Mouse (Mus musculus): ENCODE measurements around the gene Creb5. TPM values are rescaled to one million over a fixed set of nuclear protein-coding genes. Genes with fewer than 3 reads are reported as not detected.

The Creb5 gene
- polyA plus RNA-seq, 1 experiment = 4.0 TPM

GRCm38 (mm10) chr6:53469204-53469603, 182.1 kb downstream of the Creb5 start:
- no peaks in the 10 kb centered on the region for H3K4me1 ChIP-seq (ENCODE audit: control insufficient read depth, insufficient read depth, low read length)
- 81% methylated on average over 4 of the region's 4 CpGs for WGBS
- H3K4me3 ChIP-seq (replicated peaks; ENCODE audit: extremely low read depth, low read depth, low read length) = no peak overlapping the region
- DNase-seq = no peak
- TF ChIP-seq POLR2A (IDR thresholded peaks at IDR 0.05; ENCODE audit: borderline replicate concordance, extremely low read depth, low read depth, low read length) (no peak), CTCF (IDR thresholded peaks at IDR 0.05; ENCODE audit: insufficient read depth, low read length) (no peak)

GRCm38 (mm10) chr6:53469703-53470102, 182.6 kb downstream of the Creb5 start:
- no peak for TF ChIP-seq CTCF (IDR thresholded peaks at IDR 0.05; ENCODE audit: insufficient read depth, low read length)
- TF ChIP-seq POLR2A (IDR thresholded peaks at IDR 0.05; ENCODE audit: borderline replicate concordance, extremely low read depth, low read depth, low read length) = no peak

GRCm38 (mm10) chr6:53470559-53470958, 183.5 kb downstream of the Creb5 start:
- no peak overlapping the region for H3K4me3 ChIP-seq (replicated peaks; ENCODE audit: extremely low read depth, low read depth, low read length)
- whole genome bisulfite sequencing = 14% methylated on average over 8 of the region's 8 CpGs
- no peak for TF ChIP-seq CTCF (IDR thresholded peaks at IDR 0.05; ENCODE audit: insufficient read depth, low read length)
- no peak for TF ChIP-seq POLR2A (IDR thresholded peaks at IDR 0.05; ENCODE audit: borderline replicate concordance, extremely low read depth, low read depth, low read length)

More at GRCm38 (mm10) chr6:53469703-53470102, 182.6 kb downstream of the Creb5 start:
- no peak overlapping the region for H3K4me3 ChIP-seq (replicated peaks; ENCODE audit: extremely low read depth, low read depth, low read length)
- 87% methylated on average over 2 of the region's 2 CpGs for WGBS
- no peaks in the 10 kb centered on the region for H3K4me1 ChIP-seq (ENCODE audit: control insufficient read depth, insufficient read depth, low read length)
- no peak for DNase-seq

GRCm38 (mm10) chr6:53470999-53471591, 184.0 kb downstream of the Creb5 start:
- Histone ChIP-seq H3K4me1 (ENCODE audit: control insufficient read depth, insufficient read depth, low read length) (no peaks in the 10 kb centered on the region), H3K4me3 (replicated peaks; ENCODE audit: extremely low read depth, low read depth, low read length) (no peak overlapping the region)
- WGBS = 51% methylated on average over 9 of the region's 9 CpGs
- DNase-seq = no peak
- TF ChIP-seq CTCF (IDR thresholded peaks at IDR 0.05; ENCODE audit: insufficient read depth, low read length) (no peak), POLR2A (IDR thresholded peaks at IDR 0.05; ENCODE audit: borderline replicate concordance, extremely low read depth, low read depth, low read length) (no peak)

More at GRCm38 (mm10) chr6:53470559-53470958, 183.5 kb downstream of the Creb5 start:
- DNase-seq = no peak
- H3K4me1 ChIP-seq (ENCODE audit: control insufficient read depth, insufficient read depth, low read length) = no peaks in the 10 kb centered on the region

- TF ChIP-seq POLR2A (IDR thresholded peaks at IDR 0.05; ENCODE audit: borderline replicate concordance, extremely low read depth, low read depth, low read length) = no peak
- no peak for TF ChIP-seq CTCF (IDR thresholded peaks at IDR 0.05; ENCODE audit: insufficient read depth, low read length)
- 89% methylated on average over 7 of the region's 7 CpGs for WGBS
- H3K4me1 ChIP-seq (ENCODE audit: control insufficient read depth, insufficient read depth, low read length) = no peaks in the 10 kb centered on the region
- H3K4me3 ChIP-seq (replicated peaks; ENCODE audit: extremely low read depth, low read depth, low read length) = no peak overlapping the region
- no peak for DNase-seq
Observed at GRCm38 (mm10) chr6:53472751-53473150, 185.7 kb downstream of the Creb5 start.

GRCm38 (mm10) chr6:53477501-53477900, 190.4 kb downstream of the Creb5 start:
- H3K4me3 ChIP-seq (replicated peaks; ENCODE audit: extremely low read depth, low read depth, low read length) = no peak overlapping the region
- H3K4me1 ChIP-seq (ENCODE audit: control insufficient read depth, insufficient read depth, low read length) = no peaks in the 10 kb centered on the region
- WGBS = 89% methylated on average over 5 of the region's 5 CpGs
- no peak for DNase-seq
- TF ChIP-seq CTCF (IDR thresholded peaks at IDR 0.05; ENCODE audit: insufficient read depth, low read length) (no peak), POLR2A (IDR thresholded peaks at IDR 0.05; ENCODE audit: borderline replicate concordance, extremely low read depth, low read depth, low read length) (no peak)

GRCm38 (mm10) chr6:53490917-53491316, 203.8 kb downstream of the Creb5 start:
- WGBS = over 99% methylated on average over 6 of the region's 6 CpGs
- Histone ChIP-seq H3K4me3 (replicated peaks; ENCODE audit: extremely low read depth, low read depth, low read length) (no peak overlapping the region), H3K4me1 (ENCODE audit: control insufficient read depth, insufficient read depth, low read length) (peaks cover 5% of the 10 kb centered on the region; the same call in 1 of the 2 replicates)
- TF ChIP-seq CTCF (IDR thresholded peaks at IDR 0.05; ENCODE audit: insufficient read depth, low read length) (no peak; the same call in 1 of the 2 replicates), POLR2A (IDR thresholded peaks at IDR 0.05; ENCODE audit: borderline replicate concordance, extremely low read depth, low read depth, low read length) (no peak)
- no peak for DNase-seq

GRCm38 (mm10) chr6:53491331-53491730, 204.3 kb downstream of the Creb5 start:
- TF ChIP-seq CTCF (IDR thresholded peaks at IDR 0.05; ENCODE audit: insufficient read depth, low read length) (no peak), POLR2A (IDR thresholded peaks at IDR 0.05; ENCODE audit: borderline replicate concordance, extremely low read depth, low read depth, low read length) (no peak)
- peaks cover 9% of the 10 kb centered on the region; the same call in 1 of the 2 replicates for H3K4me1 ChIP-seq (ENCODE audit: control insufficient read depth, insufficient read depth, low read length)
- DNase-seq = no peak
- H3K4me3 ChIP-seq (replicated peaks; ENCODE audit: extremely low read depth, low read depth, low read length) = no peak overlapping the region
- WGBS = 81% methylated on average over 4 of the region's 4 CpGs

GRCm38 (mm10) chr6:53493864-53494263, 206.8 kb downstream of the Creb5 start:
- TF ChIP-seq CTCF (IDR thresholded peaks at IDR 0.05; ENCODE audit: insufficient read depth, low read length) = no peak
- TF ChIP-seq POLR2A (IDR thresholded peaks at IDR 0.05; ENCODE audit: borderline replicate concordance, extremely low read depth, low read depth, low read length) = no peak
- no peak for DNase-seq
- Histone ChIP-seq H3K4me3 (replicated peaks; ENCODE audit: extremely low read depth, low read depth, low read length) (no peak overlapping the region), H3K4me1 (ENCODE audit: control insufficient read depth, insufficient read depth, low read length) (peaks cover 9% of the 10 kb centered on the region; the same call in 1 of the 2 replicates)
- WGBS = 26% methylated on average over 5 of the region's 5 CpGs

GRCm38 (mm10) chr6:53495667-53496066, 208.6 kb downstream of the Creb5 start:
- Histone ChIP-seq H3K4me3 (replicated peaks; ENCODE audit: extremely low read depth, low read depth, low read length) (no peak overlapping the region), H3K4me1 (ENCODE audit: control insufficient read depth, insufficient read depth, low read length) (peaks cover 9% of the 10 kb centered on the region; the same call in 1 of the 2 replicates)
- 80% methylated on average over 5 of the region's 5 CpGs for WGBS
- TF ChIP-seq CTCF (IDR thresholded peaks at IDR 0.05; ENCODE audit: insufficient read depth, low read length) (no peak), POLR2A (IDR thresholded peaks at IDR 0.05; ENCODE audit: borderline replicate concordance, extremely low read depth, low read depth, low read length) (no peak)
- no peak for DNase-seq

All from lung, adult 2 months (tissue).